Mouse (Mus musculus) forebrain, embryonic 13.5 days (tissue): ENCODE data around the gene Chdh. TPM values are rescaled to one million over a fixed set of nuclear protein-coding genes. Genes with fewer than 3 reads are reported as not detected.
A peak's percentile ranks its signal among the peaks of the same experiment; 100 is the strongest.

Source experiments
- ATAC-seq: fragments of 200-750 bp; cut with Nextera tagmentation; 2 replicates; pipeline ENCODE4 v1.8.0; 2017
- H3K27ac ChIP-seq: fragments of 300-500 bp; sonication (generic); 2 replicates; pipeline ENCODE4 v1.5.1; 2015; ENCODE audit warnings: inconsistent platforms, mild to moderate bottlenecking, moderate library complexity
- H3K27me3 ChIP-seq: fragments of 300-500 bp; sonication (generic); 2 replicates; pipeline ENCODE4 v1.6.1; 2015; ENCODE audit warnings: mild to moderate bottlenecking, inconsistent platforms
- H3K36me3 ChIP-seq: fragments of 300-500 bp; sonication (generic); 2 replicates; pipeline ENCODE4 v1.6.1; 2015; ENCODE audit warnings: mild to moderate bottlenecking, inconsistent platforms; ENCODE audit not compliant: poor library complexity, severe bottlenecking
- H3K4me1 ChIP-seq: fragments of 300-500 bp; sonication (generic); 2 replicates; pipeline ENCODE4 v1.6.1; 2015; ENCODE audit warnings: inconsistent platforms
- H3K4me2 ChIP-seq: fragments of 300-500 bp; sonication (generic); 2 replicates; pipeline ENCODE4 v1.6.1; 2015; ENCODE audit warnings: inconsistent platforms, mild to moderate bottlenecking, moderate library complexity
- H3K4me3 ChIP-seq: fragments of 300-500 bp; sonication (generic); 2 replicates; pipeline ENCODE4 v1.5.1; 2015; ENCODE audit warnings: mild to moderate bottlenecking, inconsistent platforms
- H3K9ac ChIP-seq: fragments of 300-500 bp; sonication (generic); 2 replicates; pipeline ENCODE4 v1.6.1; 2015; ENCODE audit warnings: mild to moderate bottlenecking, inconsistent platforms
- H3K9me3 ChIP-seq: fragments of 300-500 bp; sonication (generic); replicated peaks from 2 replicates; pipeline ENCODE4 v1.6.1; 2016; ENCODE audit warnings: inconsistent platforms
- WGBS: fragments of 180-500 bp; shearing (Covaris S2); methylation state at CpG from one replicate; pipeline ENCODE4 v1.1.7; 2015; 5-methylcytosine and 5-hydroxymethylcytosine counted together
- polyA plus RNA-seq: library from polyadenylated mRNA; unstranded; fragments of >200 nt; fragmentation: Nextera tagmentation; extraction: Ambion mirVana; gene quantifications from 2 replicates; pipeline ENCODE4 v1.2.1, GENCODE M21; 2015

Chdh gene
- 0.04 TPM in 2 replicates for polyA plus RNA-seq

GRCm38 (mm10) chr14:30008733-30009575 is at the start of gene Chdh, which contains the start of gene Il17rb:
Gene Chdh, plus strand, starts transcription at chr14:30009023.
Gene Il17rb, minus strand, starts transcription at chr14:30008896.
- no peaks in the 10 kb centered on the region for H3K36me3 ChIP-seq
- no peak within 1 kb of the TSS for H3K27ac ChIP-seq
- peak within 1 kb of the TSS; percentile 58 for H3K9ac ChIP-seq
- peaks cover 28% of the 10 kb centered on the region; the same call in 1 of the 2 replicates for H3K27me3 ChIP-seq
- WGBS = 10% methylated on average over 54 of the region's 54 CpGs
- ATAC-seq = peak; percentile 63
- H3K4me1 ChIP-seq = peaks cover 10% of the 10 kb centered on the region
- H3K9me3 ChIP-seq = no peaks in the 10 kb centered on the region
- H3K4me2 ChIP-seq = peak within 1 kb of the TSS; percentile 89
- H3K4me3 ChIP-seq = peak within 1 kb of the TSS; percentile 46

GRCm38 (mm10) chr14:29967611-29968010 is 41.2 kb upstream of the Chdh start:
- ATAC-seq = no peak; the same call in 1 of the 2 replicates
- Histone ChIP-seq H3K9ac (peak overlapping the region; percentile 58), H3K4me1 (peaks cover 27% of the 10 kb centered on the region), H3K36me3 (peaks cover 21% of the 10 kb centered on the region), H3K9me3 (no peaks in the 10 kb centered on the region), H3K4me2 (peak overlapping the region; percentile 87), H3K4me3 (peak overlapping the region; percentile 87), H3K27me3 (no peaks in the 10 kb centered on the region), H3K27ac (peak overlapping the region; percentile 66)
- WGBS = 69% methylated on average over 7 of the region's 7 CpGs

GRCm38 (mm10) chr14:29968075-29968821 is 40.6 kb upstream of the Chdh start, which contains the start of gene Selenok:
Gene Selenok, plus strand, starts transcription at chr14:29968308.
- Histone ChIP-seq H3K27me3 (no peaks in the 10 kb centered on the region), H3K9ac (peak within 1 kb of the TSS; percentile 90), H3K27ac (peak within 1 kb of the TSS; percentile 83), H3K4me3 (peak within 1 kb of the TSS; percentile 87), H3K4me2 (peak within 1 kb of the TSS; percentile 87), H3K9me3 (no peaks in the 10 kb centered on the region), H3K4me1 (peaks cover 27% of the 10 kb centered on the region), H3K36me3 (peaks cover 27% of the 10 kb centered on the region)
- ATAC-seq = peak; percentile 100
- WGBS = under 1% methylated on average over 42 of the region's 49 CpGs

GRCm38 (mm10) chr14:29971446-29971845 is 37.4 kb upstream of the Chdh start:
- WGBS = 95% methylated on average over 7 of the region's 7 CpGs
- Histone ChIP-seq H3K4me1 (peaks cover 27% of the 10 kb centered on the region), H3K9me3 (no peaks in the 10 kb centered on the region), H3K4me2 (no peak overlapping the region), H3K27me3 (no peaks in the 10 kb centered on the region), H3K27ac (no peak overlapping the region), H3K9ac (no peak overlapping the region), H3K36me3 (peaks cover 58% of the 10 kb centered on the region), H3K4me3 (no peak overlapping the region)
- no peak for ATAC-seq

GRCm38 (mm10) chr14:29971993-29972392 is 36.8 kb upstream of the Chdh start:
- no peak overlapping the region for H3K4me3 ChIP-seq
- H3K27me3 ChIP-seq = no peaks in the 10 kb centered on the region
- WGBS = 91% methylated on average over 5 of the region's 5 CpGs
- peaks cover 64% of the 10 kb centered on the region for H3K36me3 ChIP-seq
- no peak overlapping the region for H3K9ac ChIP-seq
- H3K27ac ChIP-seq = no peak overlapping the region
- H3K4me1 ChIP-seq = peaks cover 27% of the 10 kb centered on the region
- H3K9me3 ChIP-seq = no peaks in the 10 kb centered on the region
- no peak overlapping the region for H3K4me2 ChIP-seq
- no peak for ATAC-seq

GRCm38 (mm10) chr14:29976927-29977326 is 31.9 kb upstream of the Chdh start:
- no peak overlapping the region for H3K27ac ChIP-seq
- 96% methylated on average over 6 of the region's 6 CpGs for WGBS
- ATAC-seq = no peak
- no peaks in the 10 kb centered on the region for H3K27me3 ChIP-seq
- H3K4me2 ChIP-seq = no peak overlapping the region
- H3K4me1 ChIP-seq = peaks cover 11% of the 10 kb centered on the region
- H3K4me3 ChIP-seq = no peak overlapping the region
- H3K36me3 ChIP-seq = peaks cover 71% of the 10 kb centered on the region
- no peak overlapping the region for H3K9ac ChIP-seq
- H3K9me3 ChIP-seq = no peaks in the 10 kb centered on the region

GRCm38 (mm10) chr14:29978254-29979204 is 30.3 kb upstream of the Chdh start, which contains the start of gene Actr8:
Gene Actr8, plus strand, starts transcription at chr14:29978337.
- WGBS = 4% methylated on average over 44 of the region's 44 CpGs
- peaks cover 11% of the 10 kb centered on the region for H3K4me1 ChIP-seq
- H3K27ac ChIP-seq = peak within 1 kb of the TSS; percentile 83
- peak within 1 kb of the TSS; percentile 90 for H3K9ac ChIP-seq
- peak within 1 kb of the TSS; percentile 83 for H3K4me3 ChIP-seq
- ATAC-seq = peak; percentile 95
- peaks cover 71% of the 10 kb centered on the region for H3K36me3 ChIP-seq
- no peaks in the 10 kb centered on the region for H3K27me3 ChIP-seq
- peak within 1 kb of the TSS; percentile 88 for H3K4me2 ChIP-seq
- no peaks in the 10 kb centered on the region for H3K9me3 ChIP-seq

- no peak for ATAC-seq
- H3K4me3 ChIP-seq = no peak overlapping the region
- peaks cover 11% of the 10 kb centered on the region for H3K4me1 ChIP-seq
- no peak overlapping the region for H3K4me2 ChIP-seq
- H3K27ac ChIP-seq = no peak overlapping the region
- no peaks in the 10 kb centered on the region for H3K9me3 ChIP-seq
- H3K36me3 ChIP-seq = peaks cover 72% of the 10 kb centered on the region
- 97% methylated on average over 10 of the region's 10 CpGs for WGBS
- H3K9ac ChIP-seq = no peak overlapping the region
- no peaks in the 10 kb centered on the region for H3K27me3 ChIP-seq
Observed at GRCm38 (mm10) chr14:29980447-29981205, 28.2 kb upstream of the Chdh start.

GRCm38 (mm10) chr14:29986096-29986495 is 22.7 kb upstream of the Chdh start:
- peaks cover 100% of the 10 kb centered on the region for H3K36me3 ChIP-seq
- no peak for ATAC-seq
- no peak overlapping the region for H3K9ac ChIP-seq
- no peaks in the 10 kb centered on the region for H3K27me3 ChIP-seq
- H3K27ac ChIP-seq = no peak overlapping the region
- H3K9me3 ChIP-seq = no peaks in the 10 kb centered on the region
- H3K4me1 ChIP-seq = no peaks in the 10 kb centered on the region
- WGBS = 96% methylated on average over 4 of the region's 4 CpGs
- H3K4me3 ChIP-seq = no peak overlapping the region
- H3K4me2 ChIP-seq = no peak overlapping the region

GRCm38 (mm10) chr14:29987276-29987675 is 21.5 kb upstream of the Chdh start:
- Histone ChIP-seq H3K4me2 (no peak overlapping the region), H3K36me3 (peaks cover 100% of the 10 kb centered on the region), H3K27ac (no peak overlapping the region), H3K27me3 (no peaks in the 10 kb centered on the region), H3K4me3 (no peak overlapping the region), H3K4me1 (no peaks in the 10 kb centered on the region), H3K9me3 (no peaks in the 10 kb centered on the region), H3K9ac (no peak overlapping the region)
- ATAC-seq = no peak
- WGBS = 95% methylated on average over 6 of the region's 6 CpGs

GRCm38 (mm10) chr14:29987739-29988138 is 21.1 kb upstream of the Chdh start:
- no peak overlapping the region for H3K4me3 ChIP-seq
- H3K4me2 ChIP-seq = no peak overlapping the region
- H3K4me1 ChIP-seq = no peaks in the 10 kb centered on the region
- ATAC-seq = no peak
- H3K36me3 ChIP-seq = peaks cover 100% of the 10 kb centered on the region
- H3K27ac ChIP-seq = no peak overlapping the region
- no peaks in the 10 kb centered on the region for H3K27me3 ChIP-seq
- H3K9me3 ChIP-seq = no peaks in the 10 kb centered on the region
- H3K9ac ChIP-seq = no peak overlapping the region
- WGBS = 93% methylated on average over 9 of the region's 9 CpGs
